Mouse (Mus musculus) left cerebral cortex, postnatal 25 days (tissue): ENCODE data around the gene Ano3. TPM values are rescaled to one million over a fixed set of nuclear protein-coding genes. Genes with fewer than 3 reads are reported as not detected.

ENCODE experiments used
- DNase-seq, 2 experiments: peaks; one replicate each; pipeline ENCODE4 v3.0.0; 2022; ENCODE audit warnings: low spot score in 2 of 2, mixed read lengths in 1 of 2
- intact Hi-C: fragments of 180-260 bp; cut with DNase I; formaldehyde crosslinking; loops from one replicate; pipeline ENCODE4 v1.15.1; 2025
- total RNA-seq, 2 experiments: library from RNA; stranded (reverse); gene quantifications; 2 replicates each; pipeline ENCODE4 v1.2.3; 2021

The Ano3 gene
- total RNA-seq, 2 experiments from 2014 or later, result 61.3 to 78.5 TPM

DNA sequence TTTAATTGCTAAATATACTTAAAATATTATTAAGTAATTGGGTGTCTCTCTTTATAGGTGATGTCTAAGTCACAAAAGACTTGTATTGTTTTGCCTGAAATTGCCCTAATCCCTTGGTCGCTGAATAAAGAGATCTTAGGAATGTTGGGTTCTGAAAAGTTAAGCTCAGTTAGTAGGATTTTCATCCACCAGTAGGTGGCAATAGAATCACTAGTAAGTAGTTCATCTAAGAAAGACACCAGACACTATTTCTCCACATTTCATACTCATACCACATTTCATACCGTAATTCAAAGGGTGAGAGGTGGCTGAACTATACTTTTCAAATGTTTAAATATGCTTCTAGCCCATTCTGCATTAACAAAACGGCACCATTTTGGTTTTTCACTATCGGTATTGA, 287.4 kb downstream of the Ano3 start:
- DNase-seq, result peak; percentile 25 to 67
- intact Hi-C loops, result loop anchor here (2.0 to 5.0 kb wide), 2 partner anchors 319 to 394 kb away; no protein-coding TSS in a partner anchor

DNA sequence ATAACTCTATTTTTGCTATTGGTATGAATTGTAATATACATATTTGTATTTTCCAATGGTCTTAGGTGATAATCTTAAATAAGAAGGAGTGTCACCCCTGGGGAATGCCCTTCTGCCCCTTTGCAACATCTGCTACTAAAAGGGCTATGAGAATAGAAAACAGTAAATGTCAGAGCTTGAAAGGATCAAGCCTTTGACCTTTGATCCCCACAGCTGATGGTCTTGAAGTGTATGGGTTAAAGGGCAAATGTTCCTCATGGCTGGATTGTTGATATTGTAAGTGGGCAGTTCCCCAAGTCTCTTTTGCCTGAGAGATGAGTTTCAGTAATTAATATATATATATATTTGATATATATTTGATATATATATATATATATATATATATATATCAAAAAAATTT, 305.9 kb downstream of the Ano3 start:
- no peak for DNase-seq
- intact Hi-C loops, result no loop called here

DNA sequence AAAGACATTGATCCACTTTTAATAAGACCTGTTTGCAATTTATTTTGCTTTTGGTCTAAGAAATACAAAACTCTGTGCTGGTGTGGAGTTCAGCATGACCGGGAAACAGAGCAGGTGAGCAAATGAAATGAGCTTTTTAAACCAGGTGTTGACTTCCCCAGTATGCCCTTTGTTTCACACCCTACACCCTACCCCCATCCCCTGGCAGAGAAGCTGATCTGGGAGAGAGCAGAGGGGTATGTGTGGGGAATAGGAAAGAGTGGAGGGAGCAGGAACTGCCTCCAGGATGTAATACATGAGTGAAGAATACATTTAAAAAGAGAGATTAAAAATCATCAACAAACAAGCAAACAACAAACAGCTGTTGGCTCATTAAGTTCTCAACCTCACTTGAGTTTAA, 306.4 kb downstream of the Ano3 start:
- intact Hi-C loops, result no loop called here
- no peak for DNase-seq

Other genes starting within 250 kb of the Ano3 start
- gene Muc15, start 229.6 kb downstream of the Ano3 start, total RNA-seq, result under 1 TPM; 0.23 to 0.30 TPM
- gene Gm13941, start 155.1 kb upstream of the Ano3 start, total RNA-seq, result not detected
- not detected for gene Gm15130, start 202.0 kb upstream of the Ano3 start, total RNA-seq